Mouse (Mus musculus) ovary, adult 18-20 months (tissue): ENCODE results near the gene 4930451I11Rik.

Experiments used
- DNase-seq: peaks from one replicate; pipeline ENCODE4 v3.0.0; 2022; ENCODE audit warnings: low spot score, mixed read lengths

4930451I11Rik gene

DNA sequence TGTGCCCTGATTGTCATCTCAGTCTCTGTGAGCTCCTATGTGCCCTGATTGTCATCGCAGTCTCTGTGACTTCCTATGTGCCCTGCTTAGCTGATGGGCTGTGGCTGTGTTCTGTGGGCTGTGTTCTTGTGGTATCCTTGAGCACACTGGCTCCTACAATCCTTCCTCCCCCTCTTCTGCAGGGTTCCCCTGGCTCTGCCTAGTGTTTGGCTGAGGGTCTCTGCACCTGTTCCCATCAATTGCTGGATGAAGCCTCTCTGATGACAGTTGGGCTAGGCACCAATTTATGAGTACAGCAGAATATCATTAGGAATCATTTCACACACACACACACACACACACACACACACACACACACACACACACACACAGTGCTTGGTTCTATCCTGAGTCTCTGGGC lies 1.9 kb upstream of the 4930451I11Rik start:
- DNase-seq, result no peak

DNA sequence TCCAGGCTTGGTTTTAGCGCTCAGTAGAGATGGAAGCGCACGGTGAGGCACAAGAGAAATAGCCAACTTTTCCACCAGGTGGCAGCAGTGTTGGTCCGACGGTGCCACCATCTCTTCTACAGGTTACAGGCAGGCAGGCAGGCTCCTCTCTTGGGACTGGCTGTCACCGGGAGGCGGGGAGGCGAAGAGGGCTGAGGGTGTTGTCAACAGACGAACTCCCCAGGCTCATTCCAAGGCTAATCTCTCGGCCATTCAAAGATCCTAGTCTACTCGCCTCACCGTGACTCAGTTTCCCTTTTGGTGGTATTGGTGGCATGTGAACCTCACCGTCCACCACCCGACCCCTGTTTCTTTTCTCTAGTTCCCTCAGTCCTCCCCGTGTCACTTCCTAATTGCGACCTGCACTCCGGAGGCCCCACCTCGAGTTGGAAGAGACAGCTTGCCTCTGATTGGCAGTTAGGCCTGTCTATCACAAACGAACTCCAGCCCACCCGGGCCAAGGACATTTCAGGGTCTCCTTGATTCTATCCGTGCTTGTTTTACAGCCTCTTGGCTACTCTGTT lies 678 bp upstream of the 4930451I11Rik start:
- DNase-seq, result peak; percentile 38

DNA sequence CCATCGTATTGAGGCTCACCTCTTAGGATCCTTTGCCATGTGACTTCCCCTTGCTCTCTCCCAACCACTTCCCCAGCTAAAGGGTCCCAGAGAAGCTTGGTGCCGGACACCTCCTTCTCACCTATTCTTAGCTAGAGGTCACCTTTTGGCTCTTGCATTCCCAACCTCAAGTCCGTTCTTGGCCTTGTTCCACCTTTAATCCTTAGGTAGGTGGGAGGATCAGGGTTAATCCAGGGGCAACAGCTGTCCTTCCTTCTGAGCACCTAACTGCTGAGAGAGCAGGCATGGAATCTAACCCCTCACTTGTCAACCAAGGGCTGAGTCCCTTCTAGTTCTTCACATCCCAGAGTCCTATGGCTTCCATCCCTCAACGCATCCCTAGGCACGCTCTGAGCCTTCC lies 5.5 kb downstream of the 4930451I11Rik start:
- no peak for DNase-seq

DNA sequence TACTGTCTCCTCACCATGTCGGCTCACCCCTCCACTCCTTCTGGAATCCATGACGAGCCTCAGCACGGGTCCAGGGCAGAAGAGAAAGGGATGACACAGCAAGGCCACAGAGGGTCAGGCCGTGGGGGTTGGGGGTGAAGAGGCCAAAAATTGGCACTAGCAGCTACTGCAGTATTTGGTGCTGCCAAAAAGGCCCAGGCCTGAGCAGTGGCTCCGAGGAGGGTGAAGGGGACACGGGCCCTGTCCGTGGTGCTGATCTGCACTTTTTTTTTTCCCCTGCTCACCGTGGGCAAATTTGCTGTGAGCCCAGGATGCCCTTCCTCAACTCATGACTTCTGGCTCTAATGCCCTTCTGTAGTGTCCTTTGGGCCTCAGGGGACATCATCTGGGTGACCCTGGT lies 6.0 kb downstream of the 4930451I11Rik start:
- DNase-seq, result no peak

DNA sequence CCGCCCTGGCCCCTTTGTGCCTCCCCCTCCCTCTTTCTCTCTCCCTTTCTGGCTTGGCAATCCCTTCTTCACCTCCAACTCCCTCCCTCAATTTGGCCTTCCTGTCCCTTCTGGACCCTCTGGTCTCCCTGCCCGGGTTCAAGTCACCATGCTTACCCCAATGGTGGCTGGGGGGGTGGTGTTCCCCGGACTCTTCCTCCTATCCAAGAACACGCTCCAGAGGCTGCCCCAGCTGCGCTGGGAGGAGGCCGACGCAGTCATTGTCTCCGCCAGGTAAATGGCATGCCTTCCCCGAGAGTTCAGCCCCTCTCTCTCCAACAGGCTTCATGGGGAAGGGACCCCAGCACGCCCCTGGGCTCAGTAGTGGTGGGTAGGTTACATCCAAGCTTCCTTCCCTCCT lies 7.5 kb downstream of the 4930451I11Rik start:
- no peak for DNase-seq

DNA sequence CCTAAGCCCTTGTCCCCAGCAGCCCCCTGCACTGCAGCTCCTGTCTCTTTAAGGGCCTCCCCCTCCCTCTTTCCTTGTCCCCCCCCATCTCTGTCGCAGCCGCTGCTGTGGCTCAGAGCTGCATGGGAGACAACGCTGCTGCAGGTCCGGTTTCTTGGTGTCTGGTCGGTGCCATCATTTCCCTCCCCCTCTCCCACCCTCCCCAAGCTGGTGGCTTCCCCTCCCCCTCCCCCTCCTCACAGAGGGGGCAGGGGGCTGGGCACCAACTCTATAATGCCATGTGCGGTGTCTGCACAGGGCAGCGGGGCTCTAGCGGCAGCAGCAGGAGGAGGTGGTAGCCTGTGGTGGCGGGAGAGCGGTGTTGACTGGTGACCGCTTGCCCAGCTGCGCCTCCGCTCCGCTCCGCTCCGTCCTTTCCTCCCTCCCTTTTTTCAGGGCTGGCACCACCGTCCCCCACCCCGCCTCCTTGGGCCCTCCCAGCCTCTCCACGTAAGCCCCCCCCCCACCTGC lies 8.2 kb downstream of the 4930451I11Rik start:
- DNase-seq, result no peak

DNA sequence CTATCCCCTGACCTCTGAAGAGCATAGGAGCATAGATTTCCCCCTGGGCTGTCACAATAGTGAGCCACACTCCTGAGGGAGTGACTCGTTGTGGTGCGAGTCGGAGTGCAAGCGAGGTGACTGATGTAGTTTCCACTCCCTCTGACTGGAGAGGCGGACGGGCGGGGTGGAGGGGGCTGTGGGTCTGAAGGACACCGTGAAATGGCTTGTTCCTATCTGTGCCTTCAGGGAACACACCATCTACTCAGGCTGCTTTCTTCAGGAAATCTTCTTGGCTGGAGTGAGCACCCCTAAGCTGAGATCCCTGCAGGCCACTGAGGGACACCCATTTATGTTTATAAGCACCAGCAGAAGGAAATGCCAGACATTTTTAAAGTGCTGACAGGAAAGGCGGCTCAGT lies 8.7 kb downstream of the 4930451I11Rik start:
- no peak for DNase-seq

DNA sequence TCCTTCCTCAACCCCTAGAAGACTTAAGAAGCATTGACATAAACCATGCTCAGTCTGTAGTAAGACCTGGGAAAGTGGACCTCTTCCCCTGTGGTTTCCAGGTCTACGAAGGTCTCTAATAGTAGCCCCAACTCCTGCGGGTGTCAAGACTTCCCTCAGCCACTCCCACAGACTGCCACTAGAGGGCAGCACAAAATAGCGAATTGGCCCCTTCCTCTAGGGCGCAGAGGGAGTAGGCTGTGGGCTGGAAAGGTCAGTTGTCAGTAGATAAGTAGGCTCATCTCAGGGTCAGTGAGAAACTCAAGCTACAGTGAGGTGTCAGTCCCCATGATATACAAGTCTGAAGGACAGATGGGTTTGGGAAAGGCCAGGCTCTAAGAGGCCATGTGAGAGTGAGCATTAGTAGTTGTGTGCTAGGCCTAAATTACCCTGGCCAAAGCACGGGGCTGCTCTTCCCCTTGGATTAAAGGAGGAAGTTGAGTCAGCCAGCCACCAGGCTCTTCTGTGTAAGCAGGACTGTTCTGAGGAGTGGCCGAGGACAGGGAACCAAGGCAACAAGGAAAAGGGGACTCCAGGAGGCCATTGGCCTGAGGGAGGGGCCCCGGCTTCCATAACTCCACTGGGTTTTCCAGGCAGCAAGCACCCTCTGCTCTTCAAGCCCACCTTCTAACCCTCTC lies 9.5 kb downstream of the 4930451I11Rik start:
- peak; percentile 61 for DNase-seq

DNA sequence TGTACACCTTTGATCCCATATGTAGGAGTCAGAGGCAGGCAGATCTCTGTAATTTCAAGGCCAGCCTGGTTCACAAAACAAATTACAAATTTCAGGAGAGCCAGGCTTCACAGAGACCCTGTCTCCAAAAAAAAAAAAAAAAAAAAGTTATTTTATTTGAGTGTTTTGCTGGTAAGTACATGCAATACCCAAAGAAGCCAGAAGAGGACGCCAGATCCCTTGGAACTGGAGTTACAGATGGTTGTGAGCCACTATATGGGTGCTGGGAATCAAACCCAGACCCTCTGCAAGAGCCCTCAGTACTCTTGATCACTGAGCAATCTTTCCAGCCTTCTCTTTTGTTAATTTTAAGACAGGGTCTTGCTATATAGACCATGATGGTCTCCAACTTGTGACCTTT lies 12.6 kb downstream of the 4930451I11Rik start:
- no peak for DNase-seq

DNA sequence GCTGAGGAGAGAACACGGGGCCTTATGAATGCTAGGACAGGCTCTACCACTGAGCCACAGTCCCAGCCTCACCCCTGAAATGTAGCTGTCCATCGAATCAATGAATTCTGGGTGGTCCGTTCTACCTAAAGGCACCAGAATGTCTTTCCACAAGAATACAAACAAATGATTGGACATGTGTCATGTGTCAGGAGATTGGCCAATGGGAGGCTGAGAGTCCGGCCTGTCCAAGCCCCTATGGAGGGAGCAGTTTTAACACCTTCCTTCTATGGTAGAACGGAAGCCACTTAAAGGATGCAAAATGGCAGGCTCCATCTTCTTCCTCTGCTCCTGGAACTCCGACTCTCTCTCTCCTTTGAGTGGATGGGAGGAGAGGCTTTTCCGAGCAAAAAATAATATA lies 13.8 kb downstream of the 4930451I11Rik start:
- DNase-seq, result no peak

DNA sequence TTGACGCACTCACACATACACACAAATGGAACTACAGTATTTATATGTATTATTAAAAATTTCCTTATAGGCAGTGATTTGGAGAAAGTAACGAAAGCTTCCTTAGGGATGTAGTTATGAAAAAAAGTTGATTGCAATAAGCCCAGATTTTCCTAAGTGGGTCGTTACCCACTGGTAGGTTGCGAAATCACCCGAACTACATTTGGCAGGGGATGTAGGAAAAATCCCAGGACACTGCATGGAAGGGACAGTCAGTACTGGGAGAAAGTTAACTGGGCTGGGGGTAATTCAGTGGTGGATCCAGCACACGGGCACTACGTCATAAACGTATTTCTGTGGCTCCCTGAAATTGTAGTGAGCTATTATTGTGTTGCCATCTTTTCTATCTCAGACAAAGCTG lies 14.9 kb downstream of the 4930451I11Rik start:
- DNase-seq, result no peak

DNA sequence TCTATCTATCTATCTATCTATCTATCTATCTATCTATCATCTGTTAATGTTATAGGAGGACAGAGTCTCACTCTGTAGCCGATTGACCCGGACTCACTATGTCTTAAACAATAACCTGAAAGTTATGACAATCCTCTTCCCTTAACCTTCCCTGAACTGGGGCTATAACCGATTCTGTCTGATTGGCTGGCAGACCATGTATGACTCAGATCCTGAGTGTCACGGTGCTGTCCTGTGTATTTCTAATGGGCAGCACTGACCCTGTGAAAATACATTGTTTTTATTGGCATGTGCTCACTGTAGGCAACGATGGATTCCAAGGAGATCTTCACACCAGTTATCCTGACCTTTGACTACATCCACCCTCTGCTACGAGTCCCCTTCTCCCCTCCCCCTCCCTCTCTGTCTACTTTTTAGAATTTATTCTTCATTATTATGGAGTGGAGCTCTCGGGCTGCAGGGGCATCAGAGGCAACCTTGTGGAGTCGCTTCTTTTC lies 15.7 kb downstream of the 4930451I11Rik start:
- no peak for DNase-seq

DNA sequence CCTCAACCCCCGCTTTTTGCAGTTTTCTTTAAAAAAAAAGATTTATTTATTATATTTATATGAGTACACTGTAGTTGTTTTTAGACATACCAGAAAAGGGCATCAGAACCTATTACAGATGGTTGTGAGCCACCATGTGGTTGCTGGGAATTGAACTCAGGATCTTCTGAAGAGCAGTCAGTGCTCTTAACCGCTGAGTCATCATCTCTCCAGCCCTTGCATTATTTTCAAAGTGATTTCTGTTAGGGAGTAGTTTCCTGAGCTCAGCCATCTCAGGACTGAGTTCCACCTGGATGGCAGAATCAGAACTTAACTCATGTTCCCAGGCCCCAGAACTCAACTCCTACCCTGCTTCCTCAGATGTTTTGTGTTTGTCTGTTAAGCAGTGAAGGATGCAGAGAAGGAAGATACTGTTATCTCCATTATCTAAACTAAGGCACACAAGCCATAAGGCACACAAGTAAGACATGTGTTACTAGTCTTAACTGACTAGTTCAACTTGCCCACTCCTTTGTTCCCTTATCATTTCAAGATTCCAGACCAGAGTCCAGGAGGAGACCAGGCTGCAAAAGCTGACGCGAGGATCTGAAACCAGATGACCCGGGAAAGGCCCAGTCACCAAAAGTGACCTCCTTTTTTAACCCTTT lies 21.6 kb downstream of the 4930451I11Rik start:
- no peak for DNase-seq

DNA sequence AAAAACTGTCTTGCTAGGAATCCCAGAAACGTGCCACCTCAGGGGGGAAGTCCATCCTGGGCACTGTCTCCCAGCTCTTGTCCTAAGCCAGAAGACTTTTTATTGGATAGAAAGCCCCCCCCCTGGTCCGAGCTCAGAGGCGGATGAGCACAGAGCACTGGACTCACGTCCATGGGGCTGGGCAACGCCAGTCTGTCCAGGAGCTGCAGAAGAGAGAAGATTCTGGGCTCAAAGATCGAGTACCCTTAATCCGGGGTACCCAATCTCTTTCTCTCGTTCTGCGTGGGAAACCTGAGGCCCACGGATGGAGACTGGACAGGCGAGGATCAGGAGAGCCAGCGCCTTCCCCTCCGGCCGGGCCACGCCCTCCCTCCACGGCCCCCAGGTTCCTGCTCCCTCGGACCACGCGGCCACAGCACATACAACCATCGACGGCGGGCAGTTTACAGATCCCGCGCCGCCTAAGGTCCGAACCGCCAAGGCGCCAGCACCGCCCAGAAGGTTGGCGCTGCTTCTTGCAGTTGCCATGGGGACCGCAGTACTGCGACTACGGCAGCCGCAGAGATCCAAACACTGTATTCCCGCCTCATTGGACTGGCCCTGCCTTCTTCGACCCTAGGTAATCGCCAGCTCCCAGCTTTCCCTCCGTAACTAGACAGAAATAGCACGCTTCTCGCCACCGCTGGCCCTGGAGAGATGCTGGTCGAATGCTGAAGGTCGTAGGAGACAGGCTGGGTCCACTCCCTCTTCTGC lies 22.6 kb downstream of the 4930451I11Rik start:
- peak; percentile 85 for DNase-seq

DNA sequence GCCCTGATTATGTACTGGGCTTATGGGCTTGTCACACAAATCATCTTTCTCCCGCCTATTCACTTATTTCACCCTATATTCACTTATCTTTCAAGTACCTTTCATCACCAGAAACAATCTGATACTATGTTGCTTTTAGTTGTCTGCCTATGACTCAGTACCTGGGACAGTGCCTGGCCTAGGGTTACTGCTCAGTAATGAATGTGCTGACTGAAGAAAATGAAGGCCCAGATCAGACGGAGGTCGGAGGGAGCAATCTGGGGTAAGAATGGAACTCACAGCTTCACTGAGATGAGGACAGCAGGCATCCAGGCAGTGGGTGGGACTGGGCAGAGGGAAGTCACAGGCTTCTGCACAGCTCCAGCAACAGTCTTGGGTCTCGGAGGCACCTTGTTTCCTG lies 24.0 kb downstream of the 4930451I11Rik start:
- DNase-seq, result no peak

DNA sequence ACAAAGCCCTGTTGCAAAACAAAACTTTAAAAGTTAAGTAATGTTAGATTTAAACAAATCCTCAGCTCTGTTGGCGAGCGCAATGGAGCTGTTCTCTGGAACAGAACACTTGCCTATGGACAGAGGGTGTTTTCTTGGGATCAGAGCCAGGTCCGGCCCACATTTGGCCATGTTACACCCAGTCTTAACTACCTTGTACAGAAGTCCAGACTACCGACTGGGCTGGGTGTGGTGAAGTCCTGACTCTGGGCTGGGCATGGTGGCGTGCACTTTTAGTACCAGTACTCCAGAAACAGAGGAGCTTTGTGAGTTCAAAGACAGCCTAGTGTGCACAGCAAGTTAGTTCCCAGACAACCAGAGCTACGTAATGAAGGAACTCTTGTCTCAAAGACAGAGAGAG lies 24.5 kb downstream of the 4930451I11Rik start:
- no peak for DNase-seq

DNA sequence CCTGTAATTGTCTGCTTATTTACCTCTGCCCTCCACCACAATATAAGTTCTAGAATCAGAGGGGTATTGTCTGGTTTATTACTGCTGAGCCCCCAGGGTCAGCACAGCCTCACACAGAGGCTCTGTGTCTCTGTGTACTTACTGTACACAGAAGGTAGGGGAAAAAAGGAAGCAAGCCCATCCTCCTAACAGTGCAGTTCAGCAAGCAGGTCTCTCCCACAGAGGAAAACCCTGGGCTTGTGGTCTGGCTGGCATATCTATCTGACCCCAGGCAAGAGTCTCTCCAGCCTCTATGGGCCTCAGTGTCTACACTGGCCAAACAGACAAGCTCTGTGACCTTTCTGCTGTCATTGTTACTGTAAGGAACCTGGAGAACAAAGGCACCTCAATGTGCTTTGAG lies 27.7 kb downstream of the 4930451I11Rik start:
- no peak for DNase-seq

DNA sequence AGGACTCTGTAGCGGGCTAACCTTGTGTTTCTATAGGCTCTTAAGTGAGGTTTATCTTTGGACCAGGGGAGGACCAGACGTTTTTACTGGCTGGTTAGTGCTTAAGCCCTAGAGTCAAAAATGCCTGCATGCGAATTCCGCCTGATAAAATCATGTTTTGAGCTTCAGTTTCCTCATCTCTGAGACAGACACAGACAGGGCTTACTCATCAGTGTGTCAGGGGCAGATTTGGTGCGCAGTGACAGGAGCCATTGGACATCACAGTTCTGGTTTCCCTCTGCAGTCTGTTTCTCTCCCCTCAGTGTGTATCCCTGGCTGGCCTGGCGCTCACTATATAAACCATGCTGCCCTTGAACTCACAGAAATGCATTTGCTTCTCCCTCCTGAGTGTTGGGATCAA lies 28.3 kb downstream of the 4930451I11Rik start:
- no peak for DNase-seq

DNA sequence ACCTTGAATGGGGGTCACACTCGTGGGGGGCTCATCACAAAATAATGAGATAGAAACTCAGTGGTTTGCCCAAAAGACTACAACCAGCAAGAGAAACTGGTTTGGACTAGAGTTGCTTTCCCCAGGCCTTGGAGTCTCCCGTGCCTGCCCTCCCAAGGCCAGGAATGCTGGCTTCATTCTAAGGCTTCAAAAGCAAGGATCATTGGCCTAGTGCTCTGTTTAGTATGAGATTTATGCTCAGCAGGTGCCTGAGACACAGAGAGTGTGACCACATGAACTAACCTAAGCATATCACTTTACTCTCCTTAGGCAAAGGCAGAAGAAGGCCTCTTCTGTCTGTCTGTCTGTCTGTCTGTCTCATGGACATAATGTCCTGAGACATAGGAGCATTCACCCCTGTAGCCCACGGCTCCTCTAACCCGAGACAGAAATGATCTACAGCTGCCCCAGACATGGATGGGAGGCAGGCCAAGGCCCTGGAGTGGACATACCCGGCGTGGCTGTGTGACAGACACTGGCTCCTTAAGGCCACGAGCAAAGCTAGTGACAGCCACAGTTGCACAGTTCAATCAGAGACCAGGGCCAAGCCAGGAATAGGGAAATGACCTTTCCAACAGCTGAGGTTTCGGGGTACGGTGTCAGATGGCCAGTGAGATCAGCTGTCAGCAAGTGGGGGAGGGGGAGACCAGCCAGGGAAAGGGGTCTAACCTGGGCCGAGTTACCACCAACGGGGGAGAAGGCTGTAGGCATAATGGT lies 29.1 kb downstream of the 4930451I11Rik start:
- DNase-seq, result no peak

DNA sequence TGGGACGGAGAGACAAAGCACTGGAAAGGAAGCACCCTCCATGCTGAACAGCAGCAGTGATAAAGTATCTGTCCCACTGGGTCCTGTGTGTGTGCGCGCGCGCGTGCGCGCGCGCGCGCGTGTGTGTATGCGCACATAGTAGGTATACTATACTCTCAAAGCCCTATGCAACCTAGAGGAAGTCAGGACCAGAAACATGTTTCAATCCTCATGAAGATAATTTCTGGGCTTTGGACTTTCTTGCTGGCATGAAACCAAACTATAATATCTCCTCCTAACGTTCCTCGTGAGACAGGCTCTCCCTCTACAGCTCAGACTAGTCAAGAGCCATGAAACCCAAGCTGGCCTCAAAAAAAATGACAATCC lies 30.4 kb downstream of the 4930451I11Rik start:
- no peak for DNase-seq

DNA sequence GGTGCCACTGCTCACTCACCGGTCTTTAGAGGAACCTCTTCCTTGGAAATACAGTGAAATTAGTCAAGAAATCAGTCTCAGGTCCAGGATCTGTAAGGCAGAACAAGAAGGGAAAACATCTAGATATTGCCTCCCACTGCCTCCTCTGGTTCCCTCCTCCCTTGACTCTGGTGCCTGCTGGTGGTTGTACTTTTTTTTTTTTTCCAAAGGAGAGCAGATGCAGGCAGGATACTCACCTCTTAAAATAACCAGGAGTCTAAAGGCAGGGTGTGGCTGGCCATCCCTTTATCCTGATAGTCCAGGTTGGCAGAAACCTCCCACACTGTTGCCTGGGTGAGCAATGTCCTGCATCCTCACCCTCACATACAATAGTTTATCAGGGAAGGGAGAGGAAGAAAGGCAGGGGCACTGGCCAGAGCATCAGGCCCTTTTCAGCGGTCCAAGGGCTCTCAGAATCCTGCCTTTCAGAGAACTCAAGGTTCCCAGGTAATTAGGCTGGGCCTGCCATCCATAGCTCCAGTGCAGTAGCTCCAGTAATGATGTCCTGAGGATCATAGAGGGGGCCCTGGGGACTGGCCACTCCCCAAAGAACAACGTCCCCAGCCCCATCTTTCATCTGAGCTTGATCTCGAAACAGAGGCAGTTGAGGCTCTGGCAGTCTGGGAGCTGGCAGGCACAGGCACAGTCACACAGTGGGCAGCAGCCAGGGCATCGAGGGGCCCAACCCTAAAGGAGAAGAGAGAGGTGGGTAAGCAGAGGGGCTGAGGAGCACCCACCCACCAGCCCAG lies 31.0 kb downstream of the 4930451I11Rik start:
- DNase-seq, result no peak
